Mouse (Mus musculus): Measurements from ENCODE around the gene Eif3f. TPM values are rescaled to one million over a fixed set of nuclear protein-coding genes. Genes with fewer than 3 reads are reported as not detected.

The Eif3f gene
- total and polyA plus RNA-seq, 2 experiments from 2014 or later = 80.6 to 120 TPM

- Histone ChIP-seq H3K4me3 (ENCODE audit: low read depth, low read length) (no peak within 1 kb of the TSS), H3K9ac (no peak within 1 kb of the TSS), H3K4me2 (ENCODE audit: low read depth) (no peak within 1 kb of the TSS), H3K9me3 (ENCODE audit: low read length) (no peaks in the 10 kb centered on the region), H3K36me3 (ENCODE audit: insufficient read depth) (no peaks in the 10 kb centered on the region), H3K27me3 (ENCODE audit: insufficient read depth, low read length) (0 out of 2 replicates have a peak, but pooled peaks cover 5% of the 10 kb centered on the region), H3K27ac (ENCODE audit: low read depth, low read length) (no peak within 1 kb of the TSS), H3K4me1 (ENCODE audit: insufficient read depth) (no peaks in the 10 kb centered on the region)
- ATAC-seq (no peak), DNase-seq (no peak)
- 79% methylated on average over 6 of the region's 6 CpGs for WGBS
- TF ChIP-seq CTCF (IDR thresholded peaks at IDR 0.05; ENCODE audit: low read depth) = no peak
These were observed 4.4 kb upstream of the Eif3f start, which contains the start of gene Nlrp10 for GRCm38 (mm10) chr7:108929726-108930393. Gene Nlrp10 (minus strand): TSS chr7:108930178.

GRCm38 (mm10) chr7:108934836-108935235 lies 619 bp downstream of the Eif3f start:
- Histone ChIP-seq H3K4me2 (ENCODE audit: low read depth) (peak overlapping the region; percentile 87), H3K9me3 (ENCODE audit: low read length) (no peaks in the 10 kb centered on the region), H3K36me3 (ENCODE audit: insufficient read depth) (peaks cover 26% of the 10 kb centered on the region), H3K27me3 (ENCODE audit: insufficient read depth, low read length) (0 out of 2 replicates have a peak, but pooled peaks cover 5% of the 10 kb centered on the region), H3K4me1 (ENCODE audit: insufficient read depth) (peaks cover 5% of the 10 kb centered on the region; the same call in 1 of the 2 replicates), H3K4me3 (ENCODE audit: low read depth, low read length) (peak overlapping the region; percentile 89), H3K9ac (peak overlapping the region; percentile 94), H3K27ac (ENCODE audit: low read depth, low read length) (no peak overlapping the region; the same call in 1 of the 2 replicates)
- ATAC-seq (no peak), DNase-seq (no peak)
- WGBS = 6% methylated on average over 8 of the region's 8 CpGs
- no peak for TF ChIP-seq CTCF (IDR thresholded peaks at IDR 0.05; ENCODE audit: low read depth)

GRCm38 (mm10) chr7:108935411-108935810 lies 1.2 kb downstream of the Eif3f start:
- H3K27me3 ChIP-seq (ENCODE audit: insufficient read depth, low read length) = 0 out of 2 replicates have a peak, but pooled peaks cover 5% of the 10 kb centered on the region
- WGBS = 89% methylated on average over 7 of the region's 7 CpGs
- TF ChIP-seq CTCF (IDR thresholded peaks at IDR 0.05; ENCODE audit: low read depth) = no peak
- DNase-seq (no peak), ATAC-seq (no peak)
- H3K27ac ChIP-seq (ENCODE audit: low read depth, low read length) = no peak overlapping the region
- peak overlapping the region; percentile 87 for H3K4me2 ChIP-seq (ENCODE audit: low read depth)
- H3K36me3 ChIP-seq (ENCODE audit: insufficient read depth) = peaks cover 31% of the 10 kb centered on the region
- H3K4me1 ChIP-seq (ENCODE audit: insufficient read depth) = peaks cover 5% of the 10 kb centered on the region; the same call in 1 of the 2 replicates
- H3K4me3 ChIP-seq (ENCODE audit: low read depth, low read length) = peak overlapping the region; percentile 89
- H3K9me3 ChIP-seq (ENCODE audit: low read length) = no peaks in the 10 kb centered on the region
- H3K9ac ChIP-seq = peak overlapping the region; percentile 94; the same call in 1 of the 2 replicates

GRCm38 (mm10) chr7:108936591-108936990 lies 2.4 kb downstream of the Eif3f start:
- Histone ChIP-seq H3K27ac (ENCODE audit: low read depth, low read length) (no peak overlapping the region), H3K9ac (no peak overlapping the region), H3K4me3 (ENCODE audit: low read depth, low read length) (no peak overlapping the region), H3K9me3 (ENCODE audit: low read length) (no peaks in the 10 kb centered on the region), H3K4me2 (ENCODE audit: low read depth) (no peak overlapping the region), H3K4me1 (ENCODE audit: insufficient read depth) (peaks cover 5% of the 10 kb centered on the region; the same call in 1 of the 2 replicates), H3K27me3 (ENCODE audit: insufficient read depth, low read length) (0 out of 2 replicates have a peak, but pooled peaks cover 5% of the 10 kb centered on the region), H3K36me3 (ENCODE audit: insufficient read depth) (peaks cover 43% of the 10 kb centered on the region)
- TF ChIP-seq CTCF (IDR thresholded peaks at IDR 0.05; ENCODE audit: low read depth) = no peak
- DNase-seq (no peak), ATAC-seq (no peak)
- WGBS = 97% methylated on average over 4 of the region's 4 CpGs

- H3K27ac ChIP-seq (ENCODE audit: low read depth, low read length) = no peak overlapping the region
- WGBS = 94% methylated on average over 9 of the region's 9 CpGs
These were observed 7.2 kb downstream of the Eif3f start for GRCm38 (mm10) chr7:108941466-108941865.

GRCm38 (mm10) chr7:108944002-108944401 lies 9.8 kb downstream of the Eif3f start:
- no peak overlapping the region for H3K27ac ChIP-seq (ENCODE audit: low read depth, low read length)
- H3K9ac ChIP-seq = no peak overlapping the region
- H3K9me3 ChIP-seq (ENCODE audit: low read length) = no peaks in the 10 kb centered on the region
- no peaks in the 10 kb centered on the region for H3K4me1 ChIP-seq (ENCODE audit: insufficient read depth)
- H3K4me3 ChIP-seq (ENCODE audit: low read depth, low read length) = no peak overlapping the region
- peak; percentile 83 for TF ChIP-seq CTCF (IDR thresholded peaks at IDR 0.05; ENCODE audit: low read depth)
- no peaks in the 10 kb centered on the region for H3K27me3 ChIP-seq (ENCODE audit: insufficient read depth, low read length)
- peak; percentile 69 for ATAC-seq
- WGBS = 3% methylated on average over 2 of the region's 2 CpGs
- H3K36me3 ChIP-seq (ENCODE audit: insufficient read depth) = peaks cover 52% of the 10 kb centered on the region
- peak; percentile 74 for DNase-seq
- no peak overlapping the region for H3K4me2 ChIP-seq (ENCODE audit: low read depth)

More at GRCm38 (mm10) chr7:108941466-108941865, 7.2 kb downstream of the Eif3f start:
- Histone ChIP-seq H3K9me3 (ENCODE audit: low read length) (no peaks in the 10 kb centered on the region), H3K36me3 (ENCODE audit: insufficient read depth) (peaks cover 66% of the 10 kb centered on the region), H3K27me3 (ENCODE audit: insufficient read depth, low read length) (no peaks in the 10 kb centered on the region), H3K4me2 (ENCODE audit: low read depth) (no peak overlapping the region), H3K9ac (no peak overlapping the region), H3K4me3 (ENCODE audit: low read depth, low read length) (no peak overlapping the region), H3K4me1 (ENCODE audit: insufficient read depth) (no peaks in the 10 kb centered on the region)
- ATAC-seq (no peak), DNase-seq (no peak)
- TF ChIP-seq CTCF (IDR thresholded peaks at IDR 0.05; ENCODE audit: low read depth) = no peak

- no peak for DNase-seq
- no peaks in the 10 kb centered on the region for H3K4me1 ChIP-seq (ENCODE audit: insufficient read depth)
- no peak for ATAC-seq
- H3K27me3 ChIP-seq (ENCODE audit: insufficient read depth, low read length) = peaks cover 11% of the 10 kb centered on the region; the same call in 1 of the 2 replicates
- H3K27ac ChIP-seq (ENCODE audit: low read depth, low read length) = no peak overlapping the region
- no peak overlapping the region for H3K9ac ChIP-seq
- no peak overlapping the region for H3K4me2 ChIP-seq (ENCODE audit: low read depth)
- no peak for TF ChIP-seq CTCF (IDR thresholded peaks at IDR 0.05; ENCODE audit: low read depth)
- peaks cover 10% of the 10 kb centered on the region for H3K36me3 ChIP-seq (ENCODE audit: insufficient read depth)
- H3K4me3 ChIP-seq (ENCODE audit: low read depth, low read length) = no peak overlapping the region
- no peaks in the 10 kb centered on the region for H3K9me3 ChIP-seq (ENCODE audit: low read length)
These were observed 14.4 kb downstream of the Eif3f start for GRCm38 (mm10) chr7:108948611-108949010.

Measured in forebrain, postnatal 0 days (tissue).